Mouse (Mus musculus): Measurements from ENCODE around the gene Spic.

GRCm38 (mm10) chr10:88631330-88631953, 53.4 kb downstream of the Spic start:
- TF ChIP-seq CTCF (IDR thresholded peaks at IDR 0.05; ENCODE audit: extremely low read depth, insufficient read depth, low read length): no peak
- no peak for TF ChIP-seq POLR2A (IDR thresholded peaks at IDR 0.05; ENCODE audit: extremely low read depth, insufficient read depth, low read length)
